Mouse (Mus musculus) midbrain, embryonic 16.5 days (tissue): Measurements from ENCODE around the gene Coq4. TPM values are rescaled to one million over a fixed set of nuclear protein-coding genes. Genes with fewer than 3 reads are reported as not detected.

Source experiments
- microRNA-seq: library from miRNA; unstranded; fragments of <30 nt; microRNA quantifications from one replicate; pipeline ENCODE4, GENCODE M21; 2017
- polyA plus RNA-seq: library from polyadenylated mRNA; unstranded; fragments of >200 nt; fragmentation: Nextera tagmentation; extraction: Ambion mirVana; gene quantifications from 2 replicates; pipeline ENCODE4 v1.2.1, GENCODE M21; 2015

Coq4 gene
- polyA plus RNA-seq, 1 experiment from 2014 or later: 40.5 TPM

Small RNAs within 50 kb of the gene (microRNA-seq; reads per million reads assigned to microRNA genes)
- gene Mir219a-2 (not detected), gene Mir219b (not detected)

Other genes with a start within 250 kb of the Coq4 start
- gene Rapgef1, start 167.8 kb upstream of the Coq4 start, polyA plus RNA-seq: 18.1 and 18.7 TPM in 2 replicates
- gene Gm13420, start 35.8 kb upstream of the Coq4 start, polyA plus RNA-seq: 0.23 and 0.32 TPM in 2 replicates
- not detected in 2 replicates for gene Gm13547, start 28.2 kb upstream of the Coq4 start, polyA plus RNA-seq
- 30.8 and 32.8 TPM in 2 replicates for gene Trub2, start 1.0 kb downstream of the Coq4 start, polyA plus RNA-seq
- 42.6 and 43.2 TPM in 2 replicates for gene Slc27a4, start 15.1 kb downstream of the Coq4 start, polyA plus RNA-seq
- 21.8 and 29.9 TPM in 2 replicates for gene Urm1, start 32.6 kb downstream of the Coq4 start, polyA plus RNA-seq
- 15.1 and 21.2 TPM in 2 replicates for gene Cercam, start 81.7 kb downstream of the Coq4 start, polyA plus RNA-seq
- 66.2 and 69.9 TPM in 2 replicates for gene Odf2, start 101.7 kb downstream of the Coq4 start, polyA plus RNA-seq
- 65.3 and 72.9 TPM in 2 replicates for gene Gle1, start 147.9 kb downstream of the Coq4 start, polyA plus RNA-seq
- gene Sptan1, start 178.1 kb downstream of the Coq4 start, polyA plus RNA-seq: 240 and 243 TPM in 2 replicates